Mouse (Mus musculus) heart, embryonic 12.5 days (tissue): ENCODE data around the gene Ube2s. TPM values are rescaled to one million over a fixed set of nuclear protein-coding genes. Genes with fewer than 3 reads are reported as not detected.
"Not testable (repeated sequence)": the region's sequence is repeated elsewhere in the genome, so short reads cannot be mapped to it uniquely, and the experiment has no call there.

ENCODE experiments used
- ATAC-seq: fragments of 200-750 bp; cut with Nextera tagmentation; 2 replicates; pipeline ENCODE4 v1.8.0; 2017; ENCODE audit warnings: moderate TSS enrichment, moderate library complexity; ENCODE audit not compliant: insufficient number of reproducible peaks, low FRiP score
- H3K27ac ChIP-seq: fragments of 300-500 bp; sonication (generic); 2 replicates; pipeline ENCODE4 v1.5.1; 2016; ENCODE audit warnings: mild to moderate bottlenecking, moderate library complexity; ENCODE audit not compliant: poor library complexity, severe bottlenecking
- H3K27me3 ChIP-seq: fragments of 300-500 bp; sonication (generic); replicated peaks from 2 replicates; pipeline ENCODE4 v1.6.1; 2016; ENCODE audit warnings: mild to moderate bottlenecking, moderate library complexity
- H3K36me3 ChIP-seq: fragments of 300-500 bp; sonication (generic); 2 replicates; pipeline ENCODE4 v1.6.1; 2016; ENCODE audit warnings: mild to moderate bottlenecking, moderate library complexity
- H3K4me1 ChIP-seq: fragments of 300-500 bp; sonication (generic); replicated peaks from 2 replicates; pipeline ENCODE4 v1.6.1; 2016; ENCODE audit warnings: mild to moderate bottlenecking
- H3K4me2 ChIP-seq: fragments of 300-500 bp; sonication (generic); 2 replicates; pipeline ENCODE4 v1.6.1; 2016; ENCODE audit warnings: mild to moderate bottlenecking, moderate library complexity
- H3K4me3 ChIP-seq: fragments of 300-500 bp; sonication (generic); 2 replicates; pipeline ENCODE4 v1.5.1; 2016; ENCODE audit warnings: mild to moderate bottlenecking
- H3K9ac ChIP-seq: fragments of 300-500 bp; sonication (generic); 2 replicates; pipeline ENCODE4 v1.6.1; 2016; ENCODE audit warnings: mild to moderate bottlenecking, moderate library complexity
- H3K9me3 ChIP-seq: fragments of 300-500 bp; sonication (generic); replicated peaks from 2 replicates; pipeline ENCODE4 v1.6.1; 2016; ENCODE audit warnings: mild to moderate bottlenecking, moderate library complexity
- WGBS: fragments of 180-500 bp; shearing (Covaris S2); methylation state at CpG from one replicate; pipeline ENCODE4 v1.1.7; 2016; 5-methylcytosine and 5-hydroxymethylcytosine counted together
- polyA plus RNA-seq: library from polyadenylated mRNA; unstranded; fragments of >200 nt; fragmentation: Nextera tagmentation; extraction: Ambion mirVana; gene quantifications from 2 replicates; pipeline ENCODE4 v1.2.1, GENCODE M21; 2016

The Ube2s gene
- polyA plus RNA-seq, 1 experiment from 2014 or later: 344 TPM

GRCm38 (mm10) chr7:4820925-4821324 is 8.5 kb upstream of the Ube2s start:
- H3K27me3 ChIP-seq, H3K36me3 ChIP-seq, H3K9ac ChIP-seq, ATAC-seq, H3K4me2 ChIP-seq, H3K9me3 ChIP-seq, H3K4me3 ChIP-seq, H3K27ac ChIP-seq: not testable (repeated sequence)
- peaks cover 16% of the 10 kb centered on the region; the same call in 1 of the 2 replicates for H3K4me1 ChIP-seq
- 84% methylated on average over 7 of the region's 7 CpGs for WGBS

GRCm38 (mm10) chr7:4816559-4816958 is 4.2 kb upstream of the Ube2s start:
- no peaks in the 10 kb centered on the region for H3K27me3 ChIP-seq
- no peak overlapping the region for H3K4me2 ChIP-seq
- H3K9ac ChIP-seq: no peak overlapping the region
- no peaks in the 10 kb centered on the region for H3K36me3 ChIP-seq
- H3K4me3 ChIP-seq: no peak overlapping the region
- H3K27ac ChIP-seq: no peak overlapping the region
- ATAC-seq: no peak
- no peaks in the 10 kb centered on the region for H3K9me3 ChIP-seq
- H3K4me1 ChIP-seq: peaks cover 8% of the 10 kb centered on the region

- 25% methylated on average over 8 of the region's 8 CpGs for WGBS
- Histone ChIP-seq H3K4me2 (peak overlapping the region; percentile 69), H3K9ac (no peak overlapping the region), H3K27me3 (no peaks in the 10 kb centered on the region), H3K4me1 (peaks cover 29% of the 10 kb centered on the region), H3K27ac (peak overlapping the region; percentile 78), H3K36me3 (peaks cover 28% of the 10 kb centered on the region), H3K9me3 (no peaks in the 10 kb centered on the region), H3K4me3 (peak overlapping the region; percentile 100)
- ATAC-seq: no peak
Measured at GRCm38 (mm10) chr7:4813105-4813791, 858 bp upstream of the Ube2s start.

GRCm38 (mm10) chr7:4811842-4812302 is 518 bp downstream of the Ube2s start:
- ATAC-seq: no peak
- under 1% methylated on average over 33 of the region's 36 CpGs for WGBS
- peak overlapping the region; percentile 87 for H3K27ac ChIP-seq

GRCm38 (mm10) chr7:4811131-4811530 is 1.3 kb downstream of the Ube2s start:
- Histone ChIP-seq H3K4me3 (peak overlapping the region; percentile 100), H3K9ac (peak overlapping the region; percentile 100), H3K4me1 (peaks cover 29% of the 10 kb centered on the region), H3K4me2 (peak overlapping the region; percentile 77), H3K36me3 (peaks cover 46% of the 10 kb centered on the region)
- H3K27me3 ChIP-seq, H3K27ac ChIP-seq, H3K9me3 ChIP-seq, ATAC-seq: not testable (repeated sequence)
- WGBS: 35% methylated on average over 10 of the region's 10 CpGs

More at GRCm38 (mm10) chr7:4811842-4812302, 518 bp downstream of the Ube2s start:
- peaks cover 38% of the 10 kb centered on the region for H3K36me3 ChIP-seq
- peaks cover 29% of the 10 kb centered on the region for H3K4me1 ChIP-seq
- peak overlapping the region; percentile 77 for H3K4me2 ChIP-seq
- peak overlapping the region; percentile 100 for H3K9ac ChIP-seq
- H3K9me3 ChIP-seq: no peaks in the 10 kb centered on the region
- H3K4me3 ChIP-seq: peak overlapping the region; percentile 100
- H3K27me3 ChIP-seq: no peaks in the 10 kb centered on the region

GRCm38 (mm10) chr7:4806716-4807115 is 5.7 kb downstream of the Ube2s start:
- Histone ChIP-seq H3K9ac (no peak overlapping the region), H3K4me3 (no peak overlapping the region), H3K9me3 (no peaks in the 10 kb centered on the region), H3K36me3 (peaks cover 60% of the 10 kb centered on the region), H3K27ac (no peak overlapping the region), H3K4me2 (no peak overlapping the region), H3K4me1 (peaks cover 23% of the 10 kb centered on the region), H3K27me3 (no peaks in the 10 kb centered on the region)
- WGBS: 86% methylated on average over 7 of the region's 7 CpGs
- ATAC-seq: peak; percentile 74

GRCm38 (mm10) chr7:4802247-4802646 is 10.1 kb downstream of the Ube2s start:
- Histone ChIP-seq H3K27me3 (no peaks in the 10 kb centered on the region), H3K36me3 (peaks cover 33% of the 10 kb centered on the region), H3K4me2 (no peak overlapping the region), H3K9me3 (no peaks in the 10 kb centered on the region), H3K9ac (no peak overlapping the region), H3K4me3 (no peak overlapping the region), H3K27ac (no peak overlapping the region), H3K4me1 (no peaks in the 10 kb centered on the region)
- ATAC-seq: no peak

- no peak overlapping the region for H3K27ac ChIP-seq
- 75% methylated on average over 7 of the region's 7 CpGs for WGBS
- no peaks in the 10 kb centered on the region for H3K27me3 ChIP-seq
Measured at GRCm38 (mm10) chr7:4795767-4796433, 16.5 kb downstream of the Ube2s start.

GRCm38 (mm10) chr7:4794631-4795168 is 17.7 kb downstream of the Ube2s start:
- peak overlapping the region; percentile 98 for H3K9ac ChIP-seq
- ATAC-seq: no peak
- WGBS: 68% methylated on average over 3 of the region's 3 CpGs
- peak overlapping the region; percentile 95 for H3K4me2 ChIP-seq
- peak overlapping the region; percentile 79 for H3K4me3 ChIP-seq
- no peaks in the 10 kb centered on the region for H3K27me3 ChIP-seq
- H3K36me3 ChIP-seq: peaks cover 43% of the 10 kb centered on the region
- H3K27ac ChIP-seq: no peak overlapping the region
- H3K4me1 ChIP-seq: peaks cover 13% of the 10 kb centered on the region
- no peaks in the 10 kb centered on the region for H3K9me3 ChIP-seq

More at GRCm38 (mm10) chr7:4795767-4796433, 16.5 kb downstream of the Ube2s start:
- no peaks in the 10 kb centered on the region for H3K9me3 ChIP-seq
- H3K4me3 ChIP-seq: no peak overlapping the region
- peaks cover 13% of the 10 kb centered on the region for H3K4me1 ChIP-seq
- ATAC-seq: no peak
- no peak overlapping the region for H3K4me2 ChIP-seq
- H3K36me3 ChIP-seq: peaks cover 43% of the 10 kb centered on the region
- 0 out of 2 replicates have a peak overlapping the region, but pooled peaks have one; percentile 30 for H3K9ac ChIP-seq

GRCm38 (mm10) chr7:4793674-4794073 is 18.7 kb downstream of the Ube2s start:
- H3K36me3 ChIP-seq: peaks cover 43% of the 10 kb centered on the region
- H3K4me2 ChIP-seq: peak overlapping the region; percentile 95
- peak overlapping the region; percentile 79 for H3K4me3 ChIP-seq
- no peak for ATAC-seq
- peak overlapping the region; percentile 98 for H3K9ac ChIP-seq
- peaks cover 13% of the 10 kb centered on the region for H3K4me1 ChIP-seq
- peak overlapping the region; percentile 94; the same call in 1 of the 2 replicates for H3K27ac ChIP-seq
- no peaks in the 10 kb centered on the region for H3K27me3 ChIP-seq
- H3K9me3 ChIP-seq: no peaks in the 10 kb centered on the region
- WGBS: 34% methylated on average over 4 of the region's 4 CpGs

GRCm38 (mm10) chr7:4793248-4793647 is 19.1 kb downstream of the Ube2s start:
- peak overlapping the region; percentile 95 for H3K4me2 ChIP-seq
- peaks cover 17% of the 10 kb centered on the region for H3K4me1 ChIP-seq
- peak; percentile 5; the same call in 1 of the 2 replicates for ATAC-seq
- H3K27ac ChIP-seq: peak overlapping the region; percentile 94
- H3K4me3 ChIP-seq: peak overlapping the region; percentile 79
- not testable (repeated sequence) for H3K9me3 ChIP-seq, H3K27me3 ChIP-seq
- H3K9ac ChIP-seq: peak overlapping the region; percentile 98
- peaks cover 43% of the 10 kb centered on the region for H3K36me3 ChIP-seq
- WGBS: under 1% methylated on average over 31 of the region's 31 CpGs
